Mouse (Mus musculus): ENCODE results near the gene Lmntd2.
A peak's percentile ranks its signal among the peaks of the same experiment; 100 is the strongest.

GRCm38 (mm10) chr7:141172116-141173006 is 41.5 kb downstream of the Lmntd2 start, which contains the start of gene Rnh1:
- TF ChIP-seq CTCF (IDR thresholded peaks at IDR 0.05; ENCODE audit: low read depth) (peak; percentile 28; the same call in 1 of the 2 replicates), EP300 (optimal IDR thresholded peaks at IDR 0.05) (no peak)

Measured in stomach, postnatal 0 days (tissue).